Mouse (Mus musculus): ENCODE measurements around the gene Atf3. TPM values are rescaled to one million over a fixed set of nuclear protein-coding genes. Genes with fewer than 3 reads are reported as not detected.
A peak's percentile ranks its signal among the peaks of the same experiment; 100 is the strongest.
"Not testable (repeated sequence)": the region's sequence is repeated elsewhere in the genome, so short reads cannot be mapped to it uniquely, and the experiment has no call there.

The Atf3 gene
- polyA plus RNA-seq, 1 experiment from 2014 or later = 3.6 TPM

- Histone ChIP-seq H3K4me1 (replicated peaks; ENCODE audit: control insufficient read depth, insufficient read depth, low read length) (no peaks in the 10 kb centered on the region), H3K27me3 (replicated peaks; ENCODE audit: control insufficient read depth, insufficient read depth, low read length) (no peaks in the 10 kb centered on the region), H3K27ac (ENCODE audit: low read depth, low read length) (no peak overlapping the region), H3K9ac (ENCODE audit: low read depth, low read length) (no peak overlapping the region), H3K4me3 (ENCODE audit: low read depth, low read length) (no peak overlapping the region), H3K36me3 (ENCODE audit: control insufficient read depth, insufficient read depth, low read length) (no peaks in the 10 kb centered on the region), H3K9me3 (ENCODE audit: control insufficient read depth, low read length) (no peaks in the 10 kb centered on the region), H3K4me2 (no peak overlapping the region)
- 57% methylated on average over 2 of the region's 2 CpGs for WGBS
- DNase-seq (ENCODE audit: low spot score) (no peak), ATAC-seq (replicated peaks; ENCODE audit: low FRiP score) (no peak)
Measured at GRCm38 (mm10) chr1:191170444-191170843, 47.4 kb downstream of the Atf3 start.

- DNase-seq (ENCODE audit: low spot score) (no peak), ATAC-seq (replicated peaks; ENCODE audit: low FRiP score) (no peak)
- Histone ChIP-seq H3K4me3 (ENCODE audit: low read depth, low read length) (no peak overlapping the region), H3K27ac (ENCODE audit: low read depth, low read length) (no peak overlapping the region), H3K9me3 (ENCODE audit: control insufficient read depth, low read length) (no peaks in the 10 kb centered on the region), H3K4me1 (replicated peaks; ENCODE audit: control insufficient read depth, insufficient read depth, low read length) (no peaks in the 10 kb centered on the region), H3K9ac (ENCODE audit: low read depth, low read length) (no peak overlapping the region), H3K36me3 (ENCODE audit: control insufficient read depth, insufficient read depth, low read length) (no peaks in the 10 kb centered on the region), H3K27me3 (replicated peaks; ENCODE audit: control insufficient read depth, insufficient read depth, low read length) (no peaks in the 10 kb centered on the region), H3K4me2 (no peak overlapping the region)
- WGBS = 69% methylated on average over 4 of the region's 4 CpGs
Measured at GRCm38 (mm10) chr1:191166189-191166588, 51.6 kb downstream of the Atf3 start.

- Histone ChIP-seq H3K9me3 (ENCODE audit: control insufficient read depth, low read length) (no peaks in the 10 kb centered on the region), H3K4me2 (no peak within 1 kb of the TSS), H3K36me3 (ENCODE audit: control insufficient read depth, insufficient read depth, low read length) (no peaks in the 10 kb centered on the region), H3K27me3 (replicated peaks; ENCODE audit: control insufficient read depth, insufficient read depth, low read length) (no peaks in the 10 kb centered on the region), H3K9ac (ENCODE audit: low read depth, low read length) (no peak within 1 kb of the TSS), H3K4me1 (replicated peaks; ENCODE audit: control insufficient read depth, insufficient read depth, low read length) (no peaks in the 10 kb centered on the region), H3K4me3 (ENCODE audit: low read depth, low read length) (no peak within 1 kb of the TSS), H3K27ac (ENCODE audit: low read depth, low read length) (no peak within 1 kb of the TSS)
- DNase-seq (ENCODE audit: low spot score) (no peak), ATAC-seq (replicated peaks; ENCODE audit: low FRiP score) (no peak)
- 78% methylated on average over 3 of the region's 3 CpGs for WGBS
Measured at GRCm38 (mm10) chr1:191164717-191165116, 53.1 kb downstream of the Atf3 start, which contains the start of gene Fam71a. Gene Fam71a (minus strand): TSS chr1:191164817.

GRCm38 (mm10) chr1:191154314-191154713 is 63.5 kb downstream of the Atf3 start:
- Histone ChIP-seq H3K27me3 (replicated peaks; ENCODE audit: control insufficient read depth, insufficient read depth, low read length) (no peaks in the 10 kb centered on the region), H3K36me3 (ENCODE audit: control insufficient read depth, insufficient read depth, low read length) (no peaks in the 10 kb centered on the region), H3K9ac (ENCODE audit: low read depth, low read length) (no peak overlapping the region), H3K27ac (ENCODE audit: low read depth, low read length) (no peak overlapping the region), H3K4me3 (ENCODE audit: low read depth, low read length) (no peak overlapping the region), H3K4me2 (no peak overlapping the region), H3K4me1 (replicated peaks; ENCODE audit: control insufficient read depth, insufficient read depth, low read length) (no peaks in the 10 kb centered on the region), H3K9me3 (ENCODE audit: control insufficient read depth, low read length) (peaks cover 3% of the 10 kb centered on the region; the same call in 1 of the 2 replicates)
- DNase-seq (ENCODE audit: low spot score) (no peak), ATAC-seq (replicated peaks; ENCODE audit: low FRiP score) (no peak; the same call in 1 of the 2 replicates)
- 17% methylated on average over 3 of the region's 3 CpGs for WGBS

GRCm38 (mm10) chr1:191153052-191153451 is 64.8 kb downstream of the Atf3 start:
- DNase-seq (ENCODE audit: low spot score) = no peak

GRCm38 (mm10) chr1:191150924-191151605 is 66.8 kb downstream of the Atf3 start:
- peak overlapping the region; percentile 38; the same call in 1 of the 2 replicates for H3K27ac ChIP-seq (ENCODE audit: low read depth, low read length)
- H3K4me2 ChIP-seq = no peak overlapping the region
- ATAC-seq (replicated peaks; ENCODE audit: low FRiP score) (no peak), DNase-seq (ENCODE audit: low spot score) (no peak)
- no peaks in the 10 kb centered on the region for H3K27me3 ChIP-seq (replicated peaks; ENCODE audit: control insufficient read depth, insufficient read depth, low read length)
- no peaks in the 10 kb centered on the region for H3K9me3 ChIP-seq (ENCODE audit: control insufficient read depth, low read length)
- no peaks in the 10 kb centered on the region for H3K36me3 ChIP-seq (ENCODE audit: control insufficient read depth, insufficient read depth, low read length)
- no peak overlapping the region for H3K4me3 ChIP-seq (ENCODE audit: low read depth, low read length)
- H3K9ac ChIP-seq (ENCODE audit: low read depth, low read length) = no peak overlapping the region
- H3K4me1 ChIP-seq (replicated peaks; ENCODE audit: control insufficient read depth, insufficient read depth, low read length) = no peaks in the 10 kb centered on the region
- WGBS = 59% methylated on average over 8 of the region's 8 CpGs

More at GRCm38 (mm10) chr1:191153052-191153451, 64.8 kb downstream of the Atf3 start:
- H3K4me1 ChIP-seq (replicated peaks; ENCODE audit: control insufficient read depth, insufficient read depth, low read length) = no peaks in the 10 kb centered on the region
- ATAC-seq (replicated peaks; ENCODE audit: low FRiP score) = peak; percentile 60; the same call in 1 of the 2 replicates
- no peak overlapping the region for H3K4me2 ChIP-seq
- no peak overlapping the region for H3K9ac ChIP-seq (ENCODE audit: low read depth, low read length)
- H3K27me3 ChIP-seq (replicated peaks; ENCODE audit: control insufficient read depth, insufficient read depth, low read length) = no peaks in the 10 kb centered on the region
- H3K27ac ChIP-seq (ENCODE audit: low read depth, low read length) = no peak overlapping the region
- WGBS = 12% methylated on average over 4 of the region's 4 CpGs
- H3K4me3 ChIP-seq (ENCODE audit: low read depth, low read length) = no peak overlapping the region
- peaks cover 3% of the 10 kb centered on the region; the same call in 1 of the 2 replicates for H3K9me3 ChIP-seq (ENCODE audit: control insufficient read depth, low read length)
- H3K36me3 ChIP-seq (ENCODE audit: control insufficient read depth, insufficient read depth, low read length) = no peaks in the 10 kb centered on the region

GRCm38 (mm10) chr1:191149489-191149888 is 68.3 kb downstream of the Atf3 start:
- H3K9me3 ChIP-seq (ENCODE audit: control insufficient read depth, low read length); H3K27ac ChIP-seq (ENCODE audit: low read depth, low read length); H3K36me3 ChIP-seq (ENCODE audit: control insufficient read depth, insufficient read depth, low read length); H3K4me2 ChIP-seq; ATAC-seq (replicated peaks; ENCODE audit: low FRiP score); H3K4me3 ChIP-seq (ENCODE audit: low read depth, low read length); H3K27me3 ChIP-seq (replicated peaks; ENCODE audit: control insufficient read depth, insufficient read depth, low read length); H3K4me1 ChIP-seq (replicated peaks; ENCODE audit: control insufficient read depth, insufficient read depth, low read length); DNase-seq (ENCODE audit: low spot score); H3K9ac ChIP-seq (ENCODE audit: low read depth, low read length): not testable (repeated sequence)
- WGBS = 76% methylated on average over 5 of the region's 5 CpGs

GRCm38 (mm10) chr1:191140983-191141382 is 76.9 kb downstream of the Atf3 start:
- DNase-seq (ENCODE audit: low spot score) = no peak
- H3K4me3 ChIP-seq (ENCODE audit: low read depth, low read length) = no peak overlapping the region
- no peak overlapping the region for H3K4me2 ChIP-seq
- H3K27ac ChIP-seq (ENCODE audit: low read depth, low read length) = no peak overlapping the region
- H3K9ac ChIP-seq (ENCODE audit: low read depth, low read length) = no peak overlapping the region
- H3K27me3 ChIP-seq (replicated peaks; ENCODE audit: control insufficient read depth, insufficient read depth, low read length) = peaks cover 8% of the 10 kb centered on the region
- WGBS = 60% methylated on average over 8 of the region's 8 CpGs
- no peaks in the 10 kb centered on the region for H3K9me3 ChIP-seq (ENCODE audit: control insufficient read depth, low read length)
- no peaks in the 10 kb centered on the region for H3K36me3 ChIP-seq (ENCODE audit: control insufficient read depth, insufficient read depth, low read length)
- ATAC-seq (replicated peaks; ENCODE audit: low FRiP score) = no peak
- peaks cover 6% of the 10 kb centered on the region; the same call in 1 of the 2 replicates for H3K4me1 ChIP-seq (replicated peaks; ENCODE audit: control insufficient read depth, insufficient read depth, low read length)
